Mouse (Mus musculus) thymus, postnatal 10 days (tissue): ENCODE measurements around the gene Gmfg.

Experiments
- DNase-seq, 2 experiments: peaks; one replicate each; pipeline ENCODE4 v3.0.0; 2021; ENCODE audit warnings: low spot score in 2 of 2

Gene Gmfg

GRCm38 (mm10) chr7:28436932-28437570 is at the start of gene Gmfg:
Gene Gmfg, plus strand, starts transcription at chr7:28437447.
- DNase-seq: peak; percentile 84 to 85

GRCm38 (mm10) chr7:28390331-28390730 is 46.9 kb upstream of the Gmfg start:
- no peak for DNase-seq

GRCm38 (mm10) chr7:28392429-28393271 is 44.6 kb upstream of the Gmfg start, which contains the start of the genes Med29 and Paf1:
Gene Med29, minus strand, starts transcription at chr7:28392708.
Gene Paf1, plus strand, starts transcription at chr7:28392951.
- DNase-seq: peak; percentile 90 to 94

- DNase-seq: peak in 1 of 2 experiments; percentile 30
These were observed 43.8 kb upstream of the Gmfg start for GRCm38 (mm10) chr7:28393272-28393951.

GRCm38 (mm10) chr7:28395425-28395824 is 41.8 kb upstream of the Gmfg start:
- DNase-seq: no peak

- DNase-seq: no peak
These were observed 39.2 kb upstream of the Gmfg start for GRCm38 (mm10) chr7:28398000-28398399.

GRCm38 (mm10) chr7:28398696-28399340 is 38.4 kb upstream of the Gmfg start:
- no peak for DNase-seq

GRCm38 (mm10) chr7:28401030-28401429 is 36.2 kb upstream of the Gmfg start:
- DNase-seq: no peak

GRCm38 (mm10) chr7:28401942-28402341 is 35.3 kb upstream of the Gmfg start:
- DNase-seq: no peak

- no peak for DNase-seq
These were observed 26.3 kb upstream of the Gmfg start for GRCm38 (mm10) chr7:28410841-28411475.

GRCm38 (mm10) chr7:28412826-28413225 is 24.4 kb upstream of the Gmfg start:
- peak in 1 of 2 experiments; percentile 22 for DNase-seq

GRCm38 (mm10) chr7:28417368-28417767 is 19.9 kb upstream of the Gmfg start:
- DNase-seq: no peak

GRCm38 (mm10) chr7:28418096-28418670 is 19.1 kb upstream of the Gmfg start:
- no peak for DNase-seq

GRCm38 (mm10) chr7:28419416-28419815 is 17.8 kb upstream of the Gmfg start:
- DNase-seq: no peak

- no peak for DNase-seq
These were observed 14.2 kb upstream of the Gmfg start for GRCm38 (mm10) chr7:28423018-28423417.

- no peak for DNase-seq
These were observed 9.5 kb upstream of the Gmfg start for GRCm38 (mm10) chr7:28427738-28428137.

GRCm38 (mm10) chr7:28430512-28430911 is 6.7 kb upstream of the Gmfg start:
- DNase-seq: no peak

- no peak for DNase-seq
These were observed 5.0 kb upstream of the Gmfg start for GRCm38 (mm10) chr7:28432252-28432651.

- DNase-seq: peak; percentile 41 to 52
These were observed 1.5 kb upstream of the Gmfg start for GRCm38 (mm10) chr7:28435660-28436259.

- DNase-seq: peak; percentile 99 to 100
These were observed 859 bp upstream of the Gmfg start for GRCm38 (mm10) chr7:28436271-28436904.
